Mouse (Mus musculus): ENCODE measurements around the gene Slc28a3. TPM values are rescaled to one million over a fixed set of nuclear protein-coding genes. Genes with fewer than 3 reads are reported as not detected.

The Slc28a3 gene
- not detected for total RNA-seq (2021)
- long read RNA-seq, experiment 1 = 0 reads
- long read RNA-seq, experiment 2 = 0 reads

DNA sequence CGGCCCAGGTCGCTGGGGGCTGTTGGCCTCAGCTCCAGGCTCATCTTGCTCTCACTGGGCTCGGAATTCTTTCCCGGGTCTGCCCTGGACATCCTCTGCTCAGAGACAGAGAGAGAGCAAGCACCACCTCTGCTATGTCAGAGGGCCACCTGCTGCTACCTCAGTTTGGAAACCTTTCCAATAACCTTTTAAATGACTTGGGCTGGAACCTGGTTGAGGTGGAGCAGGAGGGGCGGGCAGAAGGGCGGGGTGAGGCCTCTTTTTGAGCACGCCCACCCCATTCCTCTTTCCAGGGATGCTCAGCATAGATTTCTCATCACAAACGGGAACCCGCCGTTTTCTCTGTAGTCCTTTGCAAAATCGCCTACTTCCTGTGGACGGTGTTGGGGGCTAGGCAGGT lies at the start of gene Slc28a3:
TSS of gene Slc28a3 (minus strand) at position 162 of the 400 bp plus-strand sequence.
- Histone ChIP-seq H3K4me3 (no peak within 1 kb of the TSS), H3K27ac (no peak within 1 kb of the TSS)
- TF ChIP-seq CTCF (IDR thresholded peaks at IDR 0.05) = no peak
- intact Hi-C loops (cut with DNase I) = no loop called here
- no peak for DNase-seq

DNA sequence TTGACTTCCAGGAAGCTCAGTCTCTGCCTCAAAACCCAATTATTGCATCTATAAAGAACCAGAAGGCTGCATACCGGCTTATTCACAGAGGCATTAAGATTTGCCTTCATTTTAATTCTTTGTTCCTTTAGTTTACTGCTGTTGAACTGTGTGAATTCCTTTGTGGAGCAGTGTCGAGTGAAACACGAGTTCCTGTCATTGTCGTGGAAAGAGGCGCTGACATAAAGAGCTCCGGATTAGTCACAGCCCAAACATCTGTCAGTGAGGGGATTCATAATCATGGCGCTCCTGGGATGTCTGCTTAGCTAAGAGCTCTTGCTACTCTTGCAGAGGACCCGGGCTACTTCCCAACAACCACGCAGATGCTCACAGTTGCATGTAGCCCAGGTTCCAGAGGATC lies 47.3 kb upstream of the Slc28a3 start:
- intact Hi-C loops (cut with DNase I) = no loop called here
- Histone ChIP-seq H3K4me3 (no peak overlapping the region), H3K27ac (no peak overlapping the region)
- DNase-seq = no peak
- no peak for TF ChIP-seq CTCF (IDR thresholded peaks at IDR 0.05)

DNA sequence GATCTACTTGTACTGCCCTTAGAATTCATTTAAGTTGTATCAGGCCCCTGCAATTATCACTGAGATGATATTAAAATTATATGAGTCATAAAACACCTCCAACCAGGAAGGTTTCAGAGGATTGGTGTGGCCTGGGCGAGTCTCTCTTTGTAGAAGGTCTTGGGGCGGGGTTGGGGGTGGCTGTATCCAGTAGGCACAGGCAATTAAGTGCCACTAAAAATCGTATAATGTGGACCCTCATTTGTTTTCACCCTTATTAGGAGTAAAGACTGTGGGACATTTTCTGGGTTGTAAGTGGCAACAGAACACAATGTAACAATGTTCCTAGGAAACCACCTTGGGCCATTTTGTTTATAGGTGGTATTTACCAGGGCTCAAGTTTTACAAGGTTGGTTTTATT lies 46.2 kb upstream of the Slc28a3 start:
- no peak for DNase-seq
- no peak for TF ChIP-seq CTCF (IDR thresholded peaks at IDR 0.05)
- no peak overlapping the region for H3K4me3 ChIP-seq
- intact Hi-C loops (cut with DNase I) = no loop called here
- H3K27ac ChIP-seq = no peak overlapping the region

DNA sequence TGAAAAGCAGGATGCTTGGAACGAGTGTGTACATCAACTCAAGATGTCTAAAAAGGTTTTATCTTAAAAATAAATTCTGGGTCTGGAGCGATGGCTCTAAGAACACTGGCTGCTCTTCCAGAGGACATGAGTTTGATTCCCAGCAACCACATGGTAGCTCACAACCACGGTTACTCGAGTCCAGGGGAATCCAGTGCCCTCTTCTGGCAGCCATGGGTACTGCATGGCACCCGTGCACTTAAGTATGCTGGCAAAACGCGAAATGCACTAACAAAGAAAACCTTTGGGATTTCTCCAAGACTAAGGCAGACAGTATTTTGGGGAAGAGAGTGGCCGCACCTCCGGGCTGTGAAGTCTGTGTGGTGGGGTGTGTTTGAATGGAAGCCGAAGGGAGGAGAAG lies 44.9 kb upstream of the Slc28a3 start:
- intact Hi-C loops (cut with DNase I) = no loop called here
- no peak for DNase-seq
- peak; percentile 45 for TF ChIP-seq CTCF (IDR thresholded peaks at IDR 0.05)
- Histone ChIP-seq H3K27ac (no peak overlapping the region), H3K4me3 (no peak overlapping the region)

DNA sequence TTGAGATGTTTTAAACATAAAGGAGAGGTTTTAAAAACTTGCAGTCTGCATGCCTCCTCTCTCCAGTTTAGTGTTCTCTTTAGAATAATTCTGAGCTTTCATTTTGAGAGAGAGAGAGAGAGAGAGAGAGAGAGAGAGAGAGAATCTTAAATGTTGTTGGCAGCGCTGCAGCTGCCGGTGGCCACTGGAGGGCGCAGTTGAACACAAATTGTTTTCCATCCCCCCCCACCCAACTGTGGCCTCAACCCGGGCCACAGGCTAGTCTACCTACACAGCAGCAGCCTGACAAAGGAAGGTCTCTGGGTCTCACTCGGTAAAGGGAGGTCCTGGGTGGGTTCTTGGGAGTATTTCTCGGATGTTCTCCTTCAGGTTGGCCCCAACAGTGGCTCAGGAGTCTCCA lies 29.7 kb upstream of the Slc28a3 start:
- no peak overlapping the region for H3K27ac ChIP-seq
- peak; percentile 53 for DNase-seq
- TF ChIP-seq CTCF (IDR thresholded peaks at IDR 0.05) = peak; percentile 66
- no peak overlapping the region for H3K4me3 ChIP-seq
- intact Hi-C loops (cut with DNase I) = no loop called here

DNA sequence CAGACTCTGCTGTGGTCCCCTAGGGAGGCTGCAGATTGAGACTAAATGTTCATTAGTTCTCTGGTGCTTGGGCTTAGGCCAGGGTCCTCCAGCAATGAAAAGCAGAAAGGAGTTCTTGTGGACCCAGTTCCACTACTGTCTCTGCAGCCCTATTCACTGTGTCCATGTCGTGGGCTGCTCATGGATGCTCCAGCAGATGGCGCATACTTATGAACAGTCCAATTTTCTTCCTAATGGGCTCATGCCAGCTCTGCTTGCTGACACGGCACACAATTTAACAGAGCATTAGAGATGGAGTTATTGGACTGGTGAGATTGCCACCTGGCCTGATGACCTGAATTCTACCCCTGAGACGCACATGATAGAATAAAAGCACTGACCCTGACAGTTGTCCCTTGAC lies 28.3 kb upstream of the Slc28a3 start:
- H3K4me3 ChIP-seq = no peak overlapping the region
- no peak overlapping the region for H3K27ac ChIP-seq
- TF ChIP-seq CTCF (IDR thresholded peaks at IDR 0.05) = peak; percentile 57
- intact Hi-C loops (cut with DNase I) = loop anchor here (5.0 to 10.0 kb wide), 3 partner anchors 436 to 848 kb away; no protein-coding TSS in a partner anchor
- peak; percentile 23 for DNase-seq

DNA sequence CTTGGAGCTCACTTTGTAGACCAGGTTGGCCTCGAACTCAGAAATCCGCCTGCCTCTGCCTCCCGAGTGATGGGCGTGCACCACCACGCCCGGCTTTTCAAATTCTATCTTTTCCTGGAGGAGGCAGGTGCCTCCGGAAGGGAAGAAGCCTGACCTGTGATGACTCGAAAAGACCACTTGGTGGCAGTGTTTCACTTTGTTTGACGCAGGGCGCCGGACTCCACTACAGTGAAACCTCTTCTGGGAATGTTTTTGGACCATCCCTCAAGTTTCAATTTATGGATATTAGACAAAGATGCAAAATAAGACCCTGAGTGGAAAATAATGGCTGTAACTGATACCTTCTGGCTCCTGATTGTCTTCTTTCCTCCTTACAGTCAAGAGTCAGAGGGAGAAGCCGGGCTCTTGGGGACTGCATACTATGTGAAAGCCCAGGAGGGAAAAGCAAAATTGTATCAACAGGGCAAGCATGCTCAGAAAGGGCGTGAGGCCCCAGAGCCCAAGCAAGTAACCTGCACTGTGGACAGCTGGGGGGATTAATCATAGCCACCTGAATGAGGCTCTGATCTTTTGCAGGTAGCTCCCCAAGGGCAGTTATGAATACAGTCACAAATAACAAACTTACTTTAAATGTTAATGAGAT lies 26.8 kb upstream of the Slc28a3 start:
- H3K27ac ChIP-seq = no peak overlapping the region
- intact Hi-C loops (cut with DNase I) = loop anchor here (2.0 to 10.0 kb wide), 4 partner anchors 437 to 850 kb away; no protein-coding TSS in a partner anchor
- peak; percentile 78 for TF ChIP-seq CTCF (IDR thresholded peaks at IDR 0.05)
- DNase-seq = peak; percentile 46
- H3K4me3 ChIP-seq = no peak overlapping the region

DNA sequence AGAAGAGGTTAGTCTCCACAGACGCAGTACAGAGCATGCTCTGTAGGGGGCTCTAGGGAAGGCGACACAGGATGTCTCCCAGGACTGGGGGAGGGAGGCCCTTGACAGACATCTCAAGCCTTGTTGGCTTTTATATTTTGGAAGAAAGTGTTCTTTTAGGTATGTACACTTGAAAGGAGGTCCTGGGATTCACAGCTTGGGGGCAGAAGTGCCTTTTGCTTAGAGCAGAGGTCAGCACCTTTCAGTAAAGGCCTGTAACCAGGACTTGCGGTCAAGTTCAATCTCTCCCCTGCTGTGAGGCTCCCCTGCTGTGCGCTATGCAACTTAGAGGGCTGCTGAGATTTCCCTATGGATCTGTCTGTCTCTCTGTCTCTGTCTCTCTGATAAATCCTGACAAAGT lies 23.2 kb upstream of the Slc28a3 start:
- H3K4me3 ChIP-seq = no peak overlapping the region
- intact Hi-C loops (cut with DNase I) = loop anchor here (10.0 kb wide), 1 partner anchor 441 kb away; no protein-coding TSS in a partner anchor
- no peak for DNase-seq
- no peak overlapping the region for H3K27ac ChIP-seq
- TF ChIP-seq CTCF (IDR thresholded peaks at IDR 0.05) = no peak

DNA sequence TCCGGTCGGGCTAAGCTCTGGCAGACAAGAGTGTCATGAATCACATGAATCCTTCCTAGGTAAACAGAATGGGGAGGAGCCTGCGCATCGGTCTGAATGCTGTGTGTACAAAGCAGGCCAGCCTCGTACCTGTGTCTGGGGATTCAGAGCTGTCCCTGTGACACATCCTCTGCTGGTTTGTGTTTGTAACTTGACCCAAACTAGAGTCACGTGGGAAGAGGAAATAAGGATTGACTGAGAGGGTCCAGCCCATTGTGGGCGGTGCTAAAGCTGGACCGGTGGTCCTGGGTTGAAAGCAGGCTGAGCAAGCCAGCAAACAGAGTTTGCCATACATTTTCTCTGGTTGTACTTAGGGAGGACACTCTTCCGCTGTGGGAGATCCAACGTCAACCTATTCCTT lies 20.1 kb upstream of the Slc28a3 start:
- no peak for DNase-seq
- Histone ChIP-seq H3K27ac (no peak overlapping the region), H3K4me3 (no peak overlapping the region)
- no peak for TF ChIP-seq CTCF (IDR thresholded peaks at IDR 0.05)
- intact Hi-C loops (cut with DNase I) = loop anchor here (10.0 kb wide), 1 partner anchor 444 kb away; no protein-coding TSS in a partner anchor

DNA sequence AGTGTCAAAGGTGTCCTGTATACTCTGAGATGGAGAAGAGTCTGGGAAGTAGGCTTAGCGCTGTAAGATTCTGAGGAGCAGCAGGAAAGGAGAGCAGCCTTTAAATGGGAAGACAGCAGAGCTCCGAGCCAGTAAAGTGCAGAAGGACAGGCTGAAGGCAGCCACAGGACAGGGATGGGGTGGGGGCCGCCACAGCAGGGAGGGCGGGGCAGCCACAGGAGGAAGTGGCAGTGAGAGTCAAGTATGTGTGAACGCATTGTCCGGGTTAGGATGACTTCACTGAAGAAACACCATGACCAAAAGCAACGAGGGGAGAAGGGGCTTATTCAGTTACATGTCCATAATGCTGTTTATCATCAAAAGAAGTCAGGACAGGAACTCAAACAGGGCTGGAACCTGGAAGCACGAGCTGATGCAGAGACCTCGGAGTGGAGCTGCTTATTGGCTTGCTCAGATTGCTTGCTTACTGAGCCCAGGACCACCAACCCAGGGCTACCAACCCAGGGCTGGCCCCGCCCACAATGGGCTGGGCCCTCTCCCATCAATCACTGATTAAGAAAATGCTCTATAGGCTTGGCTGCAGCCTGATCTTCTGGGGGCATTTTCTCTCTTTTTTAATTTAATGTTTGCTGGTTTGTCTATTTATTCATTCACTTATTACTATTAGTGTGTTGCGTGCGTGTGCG lies 18.8 kb upstream of the Slc28a3 start:
- no peak for DNase-seq
- TF ChIP-seq CTCF (IDR thresholded peaks at IDR 0.05) = no peak
- Histone ChIP-seq H3K27ac (no peak overlapping the region), H3K4me3 (no peak overlapping the region)
- intact Hi-C loops (cut with DNase I) = loop anchor here (10.0 kb wide), 1 partner anchor 445 kb away; no protein-coding TSS in a partner anchor

DNA sequence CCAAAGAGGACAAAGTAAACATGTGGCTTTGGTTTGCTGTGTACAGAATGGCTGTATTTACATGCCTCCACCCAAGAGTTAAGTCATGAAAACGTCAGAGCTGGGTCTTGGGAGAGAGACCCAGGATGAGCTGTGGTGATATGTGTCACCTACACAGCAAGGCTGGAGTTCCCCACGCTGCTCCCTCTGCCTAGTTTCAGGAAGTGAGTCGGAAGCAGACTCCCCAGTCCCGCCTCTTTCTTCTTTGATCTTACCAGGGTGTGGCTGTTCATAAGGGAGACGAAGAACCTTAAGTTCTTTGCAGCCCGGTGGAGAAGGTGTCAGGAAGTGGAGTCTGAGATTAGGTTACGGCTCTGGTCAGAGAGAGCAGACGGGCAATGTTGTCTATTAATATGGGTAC lies 12.0 kb upstream of the Slc28a3 start:
- DNase-seq = no peak
- no peak for TF ChIP-seq CTCF (IDR thresholded peaks at IDR 0.05)
- intact Hi-C loops (cut with DNase I) = no loop called here
- Histone ChIP-seq H3K4me3 (no peak overlapping the region), H3K27ac (no peak overlapping the region)

DNA sequence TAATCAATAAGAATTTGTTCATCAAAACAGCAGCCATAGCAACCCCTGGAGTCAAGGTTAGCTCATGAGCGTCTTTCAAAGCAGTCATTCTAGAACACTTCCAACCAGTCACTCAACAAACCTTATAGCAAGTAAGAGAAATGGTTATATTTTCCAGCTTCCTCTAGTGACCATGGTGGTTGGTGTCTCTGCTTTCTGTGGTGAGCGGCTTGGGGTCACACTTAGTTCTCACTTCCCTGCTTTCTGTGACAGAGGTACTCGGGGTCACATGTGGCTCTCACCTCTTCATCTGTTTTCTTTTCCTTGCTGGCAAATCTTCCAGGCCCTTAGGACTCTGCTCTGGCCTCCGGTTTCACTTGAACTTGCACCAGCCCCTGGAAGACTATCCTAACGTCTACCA lies 8.6 kb upstream of the Slc28a3 start:
- H3K4me3 ChIP-seq = no peak overlapping the region
- no peak for DNase-seq
- no peak overlapping the region for H3K27ac ChIP-seq
- intact Hi-C loops (cut with DNase I) = no loop called here
- TF ChIP-seq CTCF (IDR thresholded peaks at IDR 0.05) = no peak

DNA sequence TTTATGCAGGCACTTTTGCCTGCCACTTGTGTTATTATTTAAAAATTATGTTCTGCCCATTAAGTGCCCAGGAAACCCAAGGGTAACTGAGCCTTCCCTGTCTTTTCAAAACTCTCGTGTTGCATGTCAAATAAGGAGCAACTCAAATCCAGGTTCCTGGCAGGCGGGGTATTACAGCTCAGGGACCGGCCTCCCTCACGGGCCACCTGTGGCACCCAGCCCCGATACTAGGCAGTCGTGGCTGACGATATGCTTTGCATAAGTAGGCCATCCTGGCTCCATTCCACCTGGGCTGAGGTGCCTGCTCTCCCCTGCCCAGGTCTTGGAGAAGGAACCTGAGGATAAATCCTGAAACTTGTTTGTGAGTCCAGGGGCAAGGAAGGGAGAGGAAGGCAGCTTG lies 618 bp downstream of the Slc28a3 start:
- intact Hi-C loops (cut with DNase I) = no loop called here
- DNase-seq = no peak
- no peak for TF ChIP-seq CTCF (IDR thresholded peaks at IDR 0.05)
- Histone ChIP-seq H3K27ac (no peak overlapping the region), H3K4me3 (no peak overlapping the region)

Measured in gastrocnemius, adult 2 months (tissue).